Mouse (Mus musculus) layer of hippocampus, adult 8-10 months (tissue): ENCODE measurements at regions not wholly inside any gene's neighbourhood (a gene's known extent, or its start where the extent isn't known, plus 50 kb on each side); places are given as distances from the start of the nearest gene placed in this dataset.
A peak's percentile ranks its signal among the peaks of the same experiment; 100 is the strongest.
"Not testable (repeated sequence)": the region's sequence is repeated elsewhere in the genome, so short reads cannot be mapped to it uniquely, and the experiment has no call there.

Experiments
- DNase-seq, 2 experiments: peaks; one replicate each; pipeline ENCODE4 v3.0.0; 2022; ENCODE audit warnings: low spot score in 2 of 2

- DNase-seq = no peak
Measured at GRCm38 (mm10) chr6:60445591-60445990, 384.1 kb downstream of the Snca start.

- peak in 1 of 2 experiments; percentile 5 for DNase-seq
Measured at GRCm38 (mm10) chr6:60441952-60442351, 387.7 kb downstream of the Snca start.

- no peak for DNase-seq
Measured at GRCm38 (mm10) chr6:60411669-60412068, 418.0 kb downstream of the Snca start.

- no peak for DNase-seq
Measured at GRCm38 (mm10) chr6:60411239-60411638, 418.4 kb downstream of the Snca start.

- DNase-seq = no peak
Measured at GRCm38 (mm10) chr6:60410051-60410785, 419.4 kb downstream of the Snca start.

GRCm38 (mm10) chr6:60409094-60409493 is 420.6 kb downstream of the Snca start:
- no peak for DNase-seq

DNA sequence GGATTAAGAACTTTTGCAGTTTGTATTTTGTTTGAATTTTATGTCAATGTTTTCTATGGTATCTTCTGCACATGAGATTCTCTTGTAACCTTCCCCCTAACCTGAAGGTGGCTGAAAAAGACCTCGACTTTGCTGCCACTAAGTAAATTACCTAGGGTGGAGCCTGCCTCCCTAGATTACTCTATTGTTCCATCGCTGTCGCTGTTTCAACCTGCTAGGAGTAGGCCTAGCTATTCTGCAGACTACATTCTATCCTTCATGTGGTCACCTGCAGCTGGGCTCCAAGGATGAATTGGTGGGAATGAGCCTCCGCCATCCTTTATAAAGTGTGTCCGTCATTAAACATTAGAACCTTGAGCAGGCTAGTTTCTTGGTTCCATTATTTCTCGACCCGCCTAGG is 422.8 kb downstream of the Snca start:
- DNase-seq = no peak

- DNase-seq = not testable (repeated sequence)
Measured at GRCm38 (mm10) chr6:60363931-60364330, 465.7 kb downstream of the Snca start.

DNA sequence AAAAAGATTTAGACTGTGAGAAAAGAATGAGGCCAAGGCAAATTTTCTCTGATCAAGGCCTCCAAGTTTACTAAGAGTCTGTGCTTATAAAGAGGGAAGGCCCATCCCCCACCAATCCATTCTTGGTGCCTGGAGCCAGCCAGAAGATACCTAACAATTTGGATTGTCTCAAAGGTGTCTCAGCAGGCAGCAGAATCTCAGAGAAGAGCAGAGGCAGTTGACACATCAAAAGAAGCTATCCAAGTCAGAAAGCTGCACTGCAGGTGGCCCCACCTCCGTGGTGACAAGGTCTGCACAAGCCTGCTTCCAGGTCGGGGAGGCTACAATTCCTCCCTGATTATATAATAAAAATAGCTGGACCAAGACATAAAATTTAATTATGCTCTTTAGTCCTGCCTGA is 484.2 kb downstream of the Snca start:
- DNase-seq = no peak
